Mouse (Mus musculus): ENCODE results near the gene Rab6a.

Rab6a gene

DNA sequence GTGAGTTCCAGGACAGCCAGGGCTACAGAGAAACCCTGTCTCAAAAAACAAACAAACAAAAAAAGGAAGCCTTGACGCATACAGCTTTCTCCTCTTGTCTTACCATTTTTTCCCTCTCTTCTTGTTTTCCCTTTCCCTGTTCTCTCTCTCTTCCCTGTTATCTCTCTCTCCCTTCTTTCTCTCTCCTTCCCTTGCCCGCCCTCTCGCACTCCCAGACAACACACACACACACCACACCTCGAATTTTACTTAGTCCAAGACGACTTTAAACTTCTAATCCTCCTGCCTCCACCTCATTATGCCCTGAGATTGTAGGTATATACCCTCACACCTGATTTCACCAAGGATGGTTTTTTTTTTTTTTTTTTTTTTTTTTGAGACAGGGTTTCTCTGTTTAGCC lies 76.9 kb downstream of the Rab6a start:
- DNase-seq, result no peak

DNA sequence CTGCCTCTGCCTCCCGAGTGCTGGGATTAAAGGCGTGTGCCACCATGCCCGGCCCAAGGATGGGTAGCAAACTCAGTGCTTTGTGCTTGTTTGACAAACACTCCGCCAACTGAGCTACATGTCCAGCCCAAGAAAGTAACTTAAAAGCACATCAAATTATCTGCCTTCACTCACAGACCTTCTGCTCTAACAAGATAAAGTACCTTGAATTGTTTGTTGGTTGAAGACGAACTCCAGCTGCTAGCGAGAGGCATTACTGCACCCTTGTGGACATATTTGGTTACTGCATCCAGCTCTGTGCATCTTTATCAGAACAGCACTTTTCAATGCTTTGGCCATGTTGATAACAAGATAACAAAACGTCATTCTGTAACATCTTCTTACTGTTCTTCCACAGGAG lies 77.3 kb downstream of the Rab6a start:
- DNase-seq, result peak; percentile 33

GRCm38 (mm10) chr7:100685061-100686030 lies 78.1 kb downstream of the Rab6a start:
- peak; percentile 31 for DNase-seq

DNA sequence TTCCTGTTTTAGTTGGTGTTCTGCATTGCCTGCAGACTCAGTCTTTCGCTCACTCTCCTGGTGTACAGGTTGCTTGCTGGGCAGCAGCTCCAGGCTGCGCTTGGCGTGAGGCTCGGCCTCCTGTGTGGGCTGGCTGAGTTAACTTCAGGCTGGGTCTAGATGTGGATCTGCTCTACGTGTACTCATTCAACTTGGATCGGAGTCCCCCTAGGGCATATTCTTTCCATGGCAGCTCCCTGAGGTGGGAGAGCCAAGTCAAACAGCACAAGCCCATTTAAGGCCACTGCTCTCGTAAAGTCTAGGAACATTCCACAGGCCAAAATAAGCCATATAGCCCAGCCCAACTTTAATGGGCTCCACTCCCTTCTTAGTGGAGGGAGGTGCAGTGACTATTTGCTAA lies 81.3 kb downstream of the Rab6a start:
- DNase-seq, result no peak

All from kidney, adult 11 months (tissue).